Comparison of ENCODE assay signal across 21 mouse cellular contexts in genomic region chr4:104888499-104889262, GRCm38 (mm10). TPM values are rescaled to one million over a fixed set of nuclear protein-coding genes. Genes with fewer than 3 reads are reported as not detected.
DNase-seq lines count a peak whose midpoint lies in the region; ATAC-seq lines count a peak whose summit lies in the region.
"Had no signal": no experiment of that assay in that cellular context is flagged by ENCODE, and none has a peak within 500 bp of the region (broad histone marks: within the 10 kb centered on the region; RNA-seq: fewer than 3 reads in every experiment).

No protein-coding gene starts in this region.

- peak; percentile 14 for DNase-seq in kidney, postnatal 14 days
- DNase-seq in kidney, postnatal 36 days = no peak
- DNase-seq in lung, postnatal 14 days = peak; percentile 42
- peak; percentile 63 for DNase-seq in retina, postnatal 1 day
- DNase-seq: cerebellum, postnatal 10 days; gastrocnemius, postnatal 25 days; heart, postnatal 10 days; kidney, adult 9 months; layer of hippocampus, adult 9-11 months; thymus, postnatal 36 days had no signal

- H3K9me3 ChIP-seq in neural tube, embryonic 12.5 days = no peaks in the 10 kb centered on the region
- no peaks in the 10 kb centered on the region for H3K9me3 ChIP-seq in neural tube, embryonic 15.5 days (replicated peaks)
- H3K9me3 ChIP-seq: forebrain, embryonic 13.5 days; heart, embryonic 10.5 days; limb, embryonic 13.5 days; midbrain, embryonic 12.5 days had no signal

- ATAC-seq in neural tube, embryonic 12.5 days (ENCODE audit: low FRiP score, low read depth) = peak; percentile 37; the same call in 1 of the 2 replicates
- ATAC-seq in neural tube, embryonic 15.5 days (ENCODE audit: low FRiP score) = no peak
- ATAC-seq in granulocyte monocyte progenitor cell, adult 5-6 weeks (replicated peaks; ENCODE audit: poor library complexity, severe bottlenecking) = no peak
- ATAC-seq: forebrain, embryonic 13.5 days had no signal

- H3K27ac ChIP-seq in neural tube, embryonic 12.5 days = no peak overlapping the region
- no peak overlapping the region for H3K27ac ChIP-seq in neural tube, embryonic 15.5 days (replicated peaks)
- H3K27ac ChIP-seq: forebrain, embryonic 13.5 days; heart, embryonic 10.5 days; limb, embryonic 13.5 days; midbrain, embryonic 12.5 days had no signal

- H3K36me3 ChIP-seq in neural tube, embryonic 12.5 days = no peaks in the 10 kb centered on the region
- no peaks in the 10 kb centered on the region for H3K36me3 ChIP-seq in neural tube, embryonic 15.5 days
- H3K36me3 ChIP-seq: heart, embryonic 10.5 days; limb, embryonic 13.5 days; midbrain, embryonic 12.5 days had no signal

- H3K27me3 ChIP-seq in neural tube, embryonic 12.5 days (replicated peaks) = no peaks in the 10 kb centered on the region
- no peaks in the 10 kb centered on the region for H3K27me3 ChIP-seq in neural tube, embryonic 15.5 days (replicated peaks)
- H3K27me3 ChIP-seq: forebrain, embryonic 13.5 days; midbrain, embryonic 12.5 days had no signal

- H3K4me3 ChIP-seq in neural tube, embryonic 12.5 days = no peak overlapping the region
- no peak overlapping the region for H3K4me3 ChIP-seq in neural tube, embryonic 15.5 days (replicated peaks)
- H3K4me3 ChIP-seq: forebrain, embryonic 13.5 days; heart, embryonic 10.5 days; limb, embryonic 13.5 days; midbrain, embryonic 12.5 days had no signal

- 73% methylated on average over 9 of the region's 9 CpGs for WGBS in neural tube, embryonic 12.5 days
- WGBS in neural tube, embryonic 15.5 days = 70% methylated on average over 9 of the region's 9 CpGs

- no peak overlapping the region for H3K4me2 ChIP-seq in neural tube, embryonic 12.5 days (replicated peaks)
- H3K4me2 ChIP-seq in neural tube, embryonic 15.5 days = no peak overlapping the region
- H3K4me2 ChIP-seq: forebrain, embryonic 13.5 days; limb, embryonic 13.5 days; midbrain, embryonic 12.5 days had no signal

- H3K4me1 ChIP-seq in neural tube, embryonic 12.5 days = peaks cover 7% of the 10 kb centered on the region; the same call in 1 of the 2 replicates
- H3K4me1 ChIP-seq in neural tube, embryonic 15.5 days = peaks cover 12% of the 10 kb centered on the region

- no peak overlapping the region for H3K9ac ChIP-seq in neural tube, embryonic 12.5 days
- H3K9ac ChIP-seq in neural tube, embryonic 15.5 days (replicated peaks) = no peak overlapping the region
- H3K9ac ChIP-seq: forebrain, embryonic 13.5 days; limb, embryonic 13.5 days; midbrain, embryonic 12.5 days had no signal

RNA-seq across cellular contexts. Expression of gene C8a, which starts 12.5 kb away (rescaled TPM):
- polyA plus RNA-seq in neural tube, embryonic 12.5 days (2016; fragmentation: Nextera tagmentation; extraction: Ambion mirVana) = not detected in 2 replicates
- polyA plus RNA-seq in neural tube, embryonic 15.5 days (2015; fragmentation: Nextera tagmentation; extraction: Ambion mirVana) = 0.06 TPM in 1 of 2 replicates, not detected in the other
- total RNA-seq in granulocyte monocyte progenitor cell, adult 5-6 weeks (2014; fragmentation: Nextera tagmentation) = not detected in 2 replicates
- total RNA-seq in granulocyte monocyte progenitor cell, adult 5-6 weeks (2017) = not detected in 2 replicates
- total RNA-seq: gastrocnemius, postnatal 25 days; heart, postnatal 10 days had no signal
- polyA plus RNA-seq: forebrain, embryonic 13.5 days; limb, embryonic 13.5 days; midbrain, embryonic 12.5 days; neural tube, embryonic 11.5 days had no signal

RNA-seq across cellular contexts. Expression of gene Fyb2, which starts 24.6 kb away (rescaled TPM):
- 0.11 TPM in 1 of 2 replicates, not detected in the other for polyA plus RNA-seq in neural tube, embryonic 12.5 days (2016; fragmentation: Nextera tagmentation; extraction: Ambion mirVana)
- polyA plus RNA-seq in neural tube, embryonic 15.5 days (2015; fragmentation: Nextera tagmentation; extraction: Ambion mirVana) = 0.22 and 0.80 TPM in 2 replicates
- total RNA-seq in granulocyte monocyte progenitor cell, adult 5-6 weeks (2014; fragmentation: Nextera tagmentation) = 0.21 TPM in 1 of 2 replicates, not detected in the other
- total RNA-seq in granulocyte monocyte progenitor cell, adult 5-6 weeks (2017) = not detected in 2 replicates
- polyA plus RNA-seq: neural tube, embryonic 11.5 days had no signal

RNA-seq across cellular contexts. Expression of gene Gm17662, which starts 31.6 kb away (rescaled TPM):
- not detected in 2 replicates for polyA plus RNA-seq in neural tube, embryonic 12.5 days (2016; fragmentation: Nextera tagmentation; extraction: Ambion mirVana)
- not detected in 2 replicates for polyA plus RNA-seq in neural tube, embryonic 15.5 days (2015; fragmentation: Nextera tagmentation; extraction: Ambion mirVana)
- total RNA-seq in granulocyte monocyte progenitor cell, adult 5-6 weeks (2014; fragmentation: Nextera tagmentation) = not detected in 2 replicates
- total RNA-seq in granulocyte monocyte progenitor cell, adult 5-6 weeks (2017) = not detected in 2 replicates
- total RNA-seq: ES-E14; gastrocnemius, postnatal 25 days; heart, postnatal 10 days had no signal
- polyA plus RNA-seq: forebrain, embryonic 13.5 days; heart, embryonic 10.5 days; limb, embryonic 13.5 days; liver, embryonic 16.5 days; midbrain, embryonic 12.5 days; neural tube, embryonic 11.5 days; testis, adult 2 months had no signal

Comparison
In these comparisons a context has a peak if more than half of its experiments do, and no peak if none do; other contexts are left out.
1. DNase-seq: peak in kidney, postnatal 14 days (single experiment), lung, postnatal 14 days (single experiment) and retina, postnatal 1 day (single experiment); none in kidney, postnatal 36 days (0 of 2).